Mouse (Mus musculus) 416B (cell line): ENCODE results near the gene Pus1.
"Not testable (repeated sequence)": the region's sequence is repeated elsewhere in the genome, so short reads cannot be mapped to it uniquely, and the experiment has no call there.

Source experiments
- DNase-seq: peaks from one replicate; pipeline ENCODE4 v3.0.0; 2011; ENCODE audit warnings: low read depth

The Pus1 gene

GRCm38 (mm10) chr5:110781529-110782238 is 1.2 kb upstream of the Pus1 start:
- no peak for DNase-seq

- DNase-seq, result peak; percentile 31
Measured at GRCm38 (mm10) chr5:110780761-110781528, 486 bp upstream of the Pus1 start.

- DNase-seq, result no peak
Measured at GRCm38 (mm10) chr5:110779276-110779997, 1.0 kb downstream of the Pus1 start.

- DNase-seq, result no peak
Measured at GRCm38 (mm10) chr5:110778263-110778662, 2.2 kb downstream of the Pus1 start.

- no peak for DNase-seq
Measured at GRCm38 (mm10) chr5:110776141-110776540, 4.3 kb downstream of the Pus1 start.

GRCm38 (mm10) chr5:110774511-110774910 is 5.9 kb downstream of the Pus1 start:
- DNase-seq, result no peak

GRCm38 (mm10) chr5:110772945-110773344 is 7.5 kb downstream of the Pus1 start:
- not testable (repeated sequence) for DNase-seq

- DNase-seq, result peak; percentile 100
Measured at GRCm38 (mm10) chr5:110770448-110771158, 9.9 kb downstream of the Pus1 start, which contains the start of gene Ep400. Ep400 (minus strand) TSS chr5:110770717.

GRCm38 (mm10) chr5:110770031-110770445 is 10.4 kb downstream of the Pus1 start:
- DNase-seq, result peak; percentile 57

- no peak for DNase-seq
Measured at GRCm38 (mm10) chr5:110769272-110769671, 11.2 kb downstream of the Pus1 start.

- no peak for DNase-seq
Measured at GRCm38 (mm10) chr5:110763890-110764289, 16.6 kb downstream of the Pus1 start.

GRCm38 (mm10) chr5:110745021-110745420 is 35.4 kb downstream of the Pus1 start:
- peak; percentile 62 for DNase-seq

- DNase-seq, result peak; percentile 19
Measured at GRCm38 (mm10) chr5:110739496-110740275, 40.8 kb downstream of the Pus1 start.

- DNase-seq, result no peak
Measured at GRCm38 (mm10) chr5:110735606-110736005, 44.9 kb downstream of the Pus1 start.

GRCm38 (mm10) chr5:110733231-110733823 is 47.1 kb downstream of the Pus1 start:
- no peak for DNase-seq

- no peak for DNase-seq
Measured at GRCm38 (mm10) chr5:110731227-110731626, 49.2 kb downstream of the Pus1 start.

GRCm38 (mm10) chr5:110727850-110728249 is 52.6 kb downstream of the Pus1 start:
- no peak for DNase-seq
